Mouse (Mus musculus) olfactory bulb, adult 2 months (tissue): ENCODE measurements at regions not wholly inside any gene's neighbourhood (a gene's known extent, or its start where the extent isn't known, plus 50 kb on each side); places are given as distances from the start of the nearest gene placed in this dataset.

ENCODE experiments used
- CTCF ChIP-seq: fragments of 200-500 bp; IDR thresholded peaks from 2 replicates; pipeline ENCODE4 v1.5.1; 2012; ENCODE audit warnings: low read depth, mild to moderate bottlenecking, low read length, moderate library complexity; ENCODE audit not compliant: insufficient read depth
- POLR2A ChIP-seq: fragments of 200-500 bp; IDR thresholded peaks from 2 replicates; pipeline ENCODE4 v1.6.1; 2012; ENCODE audit warnings: mild to moderate bottlenecking, low read depth, low read length, moderate library complexity; ENCODE audit not compliant: insufficient read depth

DNA sequence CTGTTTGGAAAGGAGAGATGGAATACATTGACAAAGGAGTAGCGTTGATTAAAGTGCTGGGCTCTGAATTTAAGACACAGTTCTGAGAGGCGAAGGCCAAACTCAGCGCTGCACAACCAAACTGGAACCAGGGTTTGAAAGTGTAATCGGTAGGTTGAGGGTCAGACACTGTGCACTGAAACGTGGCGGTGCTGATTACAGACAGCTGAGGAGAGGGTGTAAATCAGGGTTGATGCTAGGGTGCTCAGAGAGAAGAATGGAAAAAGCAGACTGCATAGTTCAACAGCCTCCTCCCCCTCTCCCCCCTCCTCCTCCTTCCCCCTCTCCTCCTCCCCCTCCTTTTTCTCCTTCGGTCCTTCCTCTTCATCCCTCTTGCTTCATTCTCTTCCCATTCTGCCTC is 373.2 kb downstream of the Nedd1 start:
- TF ChIP-seq CTCF = no peak
- no peak for TF ChIP-seq POLR2A
